Mouse (Mus musculus): ENCODE measurements around the gene Chst12.

- TF ChIP-seq CTCF (IDR thresholded peaks at IDR 0.05; ENCODE audit: control insufficient read depth, insufficient read depth, insufficient read length), result no peak
- TF ChIP-seq CEBPB (IDR thresholded peaks at IDR 0.05; ENCODE audit: low read depth), result no peak
- TF ChIP-seq USF1 (IDR thresholded peaks at IDR 0.05; ENCODE audit: low read depth), result no peak
- TF ChIP-seq MYOD1 (IDR thresholded peaks at IDR 0.05; ENCODE audit: control insufficient read depth, insufficient read length, low read depth), result no peak
- TF ChIP-seq MYOG (IDR thresholded peaks at IDR 0.05; ENCODE audit: control insufficient read depth, extremely low read depth, insufficient read length), result no peak
- TF ChIP-seq MAX (IDR thresholded peaks at IDR 0.05), result no peak
Measured at GRCm38 (mm10) chr5:140491142-140491541, 14.2 kb upstream of the Chst12 start.
